In genomic region chr1:171442413-171442760, GRCm38 (mm10) we compare ENCODE assay signal across 11 mouse cellular contexts. TPM values are rescaled to one million over a fixed set of nuclear protein-coding genes. Genes with fewer than 3 reads are reported as not detected.
A peak's percentile ranks its signal among the peaks of the same experiment; 100 is the strongest.
DNase-seq lines count a peak whose midpoint lies in the region; ATAC-seq and TF ChIP-seq lines count a peak whose summit lies in the region.
"Had no signal": no experiment of that assay in that cellular context is flagged by ENCODE, and none has a peak within 500 bp of the region (broad histone marks: within the 10 kb centered on the region; RNA-seq: fewer than 3 reads in every experiment).

No protein-coding gene starts in this region.

- peak; percentile 43 for DNase-seq in kidney, adult 9 months
- no peak for DNase-seq in kidney, adult 11 months
- DNase-seq in frontal cortex, postnatal 25 days (ENCODE audit: low spot score in 2 of 2): no peak
- no peak for DNase-seq in retina, postnatal 1 day
- no peak for DNase-seq in cerebellum, postnatal 25 days
- DNase-seq: cerebellum, adult 11 months; right cerebral cortex, postnatal 14 days; thymus, postnatal 14 days had no signal

- H3K4me1 ChIP-seq in brown adipose tissue, adult 24 weeks (ENCODE audit: control insufficient read depth, insufficient read depth, insufficient read length, low read length): peaks cover 20% of the 10 kb centered on the region
- H3K4me1 ChIP-seq in intestine, postnatal 0 days (replicated peaks; ENCODE audit: control insufficient read depth, insufficient read depth, low read length): peaks cover 19% of the 10 kb centered on the region
- peaks cover 13% of the 10 kb centered on the region for H3K4me1 ChIP-seq in liver, embryonic 16.5 days (ENCODE audit: control insufficient read depth, low read depth, low read length)

- H3K9me3 ChIP-seq in intestine, postnatal 0 days (ENCODE audit: control insufficient read depth): no peaks in the 10 kb centered on the region
- no peaks in the 10 kb centered on the region; the same call in 1 of the 2 replicates for H3K9me3 ChIP-seq in liver, embryonic 16.5 days (replicated peaks; ENCODE audit: control insufficient read depth, low read length)

- WGBS in intestine, postnatal 0 days: 25% methylated on average over 8 of the region's 8 CpGs
- WGBS in liver, embryonic 16.5 days (ENCODE audit: insufficient replicate concordance): 17% methylated on average over 8 of the region's 8 CpGs

- H3K36me3 ChIP-seq in intestine, postnatal 0 days (ENCODE audit: control insufficient read depth, insufficient read depth): no peaks in the 10 kb centered on the region
- no peaks in the 10 kb centered on the region for H3K36me3 ChIP-seq in liver, embryonic 16.5 days (ENCODE audit: control insufficient read depth, insufficient read depth)

- peak overlapping the region; percentile 37 for H3K4me3 ChIP-seq in brown adipose tissue, adult 24 weeks (ENCODE audit: insufficient read depth, low read depth, low read length)
- peak overlapping the region; percentile 12; the same call in 1 of the 2 replicates for H3K4me3 ChIP-seq in intestine, postnatal 0 days (ENCODE audit: low read depth, low read length)
- H3K4me3 ChIP-seq in liver, embryonic 16.5 days (ENCODE audit: low read depth, low read length): 0 out of 2 replicates have a peak overlapping the region, but pooled peaks have one; percentile 13

- ATAC-seq in intestine, postnatal 0 days: no peak
- ATAC-seq in liver, embryonic 16.5 days (ENCODE audit: low read depth): no peak

- TF ChIP-seq CTCF in intestine, postnatal 0 days (IDR thresholded peaks at IDR 0.05; ENCODE audit: low read depth): no peak

- H3K27me3 ChIP-seq in intestine, postnatal 0 days (replicated peaks; ENCODE audit: control insufficient read depth, insufficient read depth, low read length): no peaks in the 10 kb centered on the region
- H3K27me3 ChIP-seq in liver, embryonic 16.5 days (ENCODE audit: control insufficient read depth, insufficient read depth, low read depth, low read length): peaks cover 26% of the 10 kb centered on the region

- H3K4me2 ChIP-seq in intestine, postnatal 0 days (replicated peaks; ENCODE audit: low read depth): peak overlapping the region; percentile 70
- peak overlapping the region; percentile 48 for H3K4me2 ChIP-seq in liver, embryonic 16.5 days (ENCODE audit: low read depth, low read length)

- H3K9ac ChIP-seq in intestine, postnatal 0 days (ENCODE audit: low read depth, low read length): no peak overlapping the region
- no peak overlapping the region for H3K9ac ChIP-seq in liver, embryonic 16.5 days (ENCODE audit: low read depth, low read length)

- H3K27ac ChIP-seq in brown adipose tissue, adult 24 weeks (replicated peaks; ENCODE audit: low read depth, low read length): peak overlapping the region; percentile 93
- H3K27ac ChIP-seq in intestine, postnatal 0 days (ENCODE audit: low read depth, low read length): peak overlapping the region; percentile 73
- H3K27ac ChIP-seq in liver, embryonic 16.5 days (ENCODE audit: low read length): 0 out of 2 replicates have a peak overlapping the region, but pooled peaks have one; percentile 12

RNA-seq across cellular contexts. Expression of gene F11r, which starts 5.1 kb away (rescaled TPM):
- 42.9 and 45.1 TPM in 2 replicates for polyA plus RNA-seq in brown adipose tissue, adult 24 weeks (2012; ENCODE audit: insufficient read depth, insufficient read length, missing spikeins)
- 72.5 and 83.1 TPM in 2 replicates for polyA plus RNA-seq in intestine, postnatal 0 days (2015; fragmentation: Nextera tagmentation; extraction: Ambion mirVana)
- polyA plus RNA-seq in liver, embryonic 16.5 days (2015; fragmentation: Nextera tagmentation; extraction: Ambion mirVana): 33.8 and 34.2 TPM in 2 replicates

RNA-seq across cellular contexts. Expression of gene Tstd1, which starts 23.7 kb away (rescaled TPM):
- not detected in 2 replicates for polyA plus RNA-seq in brown adipose tissue, adult 24 weeks (2012; ENCODE audit: insufficient read depth, insufficient read length, missing spikeins)
- 1.7 and 2.8 TPM in 2 replicates for polyA plus RNA-seq in intestine, postnatal 0 days (2015; fragmentation: Nextera tagmentation; extraction: Ambion mirVana)
- polyA plus RNA-seq in liver, embryonic 16.5 days (2015; fragmentation: Nextera tagmentation; extraction: Ambion mirVana): 4.6 and 5.3 TPM in 2 replicates

RNA-seq across cellular contexts. Expression of gene Usf1, which starts 31.3 kb away (rescaled TPM):
- polyA plus RNA-seq in brown adipose tissue, adult 24 weeks (2012; ENCODE audit: insufficient read depth, insufficient read length, missing spikeins): 13.1 and 18.2 TPM in 2 replicates
- 35.1 and 36.5 TPM in 2 replicates for polyA plus RNA-seq in intestine, postnatal 0 days (2015; fragmentation: Nextera tagmentation; extraction: Ambion mirVana)
- 15.9 and 19.3 TPM in 2 replicates for polyA plus RNA-seq in liver, embryonic 16.5 days (2015; fragmentation: Nextera tagmentation; extraction: Ambion mirVana)

RNA-seq across cellular contexts. Expression of gene Arhgap30, which starts 53.6 kb away (rescaled TPM):
- polyA plus RNA-seq in brown adipose tissue, adult 24 weeks (2012; ENCODE audit: insufficient read depth, insufficient read length, missing spikeins): 2.1 and 3.0 TPM in 2 replicates
- polyA plus RNA-seq in intestine, postnatal 0 days (2015; fragmentation: Nextera tagmentation; extraction: Ambion mirVana): 1.3 TPM in 2 replicates
- 5.3 and 5.8 TPM in 2 replicates for polyA plus RNA-seq in liver, embryonic 16.5 days (2015; fragmentation: Nextera tagmentation; extraction: Ambion mirVana)

Comparison
In these comparisons a context has a peak if more than half of its experiments do, and no peak if none do; other contexts are left out.
1. H3K27ac ChIP-seq: peak in every context shown above with its lines; median percentile 93 in brown adipose tissue, adult 24 weeks; 73 in intestine, postnatal 0 days; 12 in liver, embryonic 16.5 days.